Mouse (Mus musculus) stomach, embryonic 15.5 days (tissue): Measurements from ENCODE around the gene Pank3. TPM values are rescaled to one million over a fixed set of nuclear protein-coding genes. Genes with fewer than 3 reads are reported as not detected.
"Not testable (repeated sequence)": the region's sequence is repeated elsewhere in the genome, so short reads cannot be mapped to it uniquely, and the experiment has no call there.

Source experiments
- ATAC-seq: fragments of 200-750 bp; cut with Nextera tagmentation; 2 replicates; pipeline ENCODE4 v1.8.0; 2017; ENCODE audit warnings: low read depth, moderate number of reproducible peaks, moderate TSS enrichment; ENCODE audit not compliant: insufficient read depth, low FRiP score
- H3K27ac ChIP-seq: fragments of 300-500 bp; sonication (generic); 2 replicates; pipeline ENCODE4 v1.5.1; 2015; ENCODE audit warnings: mild to moderate bottlenecking, inconsistent platforms
- H3K27me3 ChIP-seq: fragments of 300-500 bp; sonication (generic); replicated peaks from 2 replicates; pipeline ENCODE4 v1.6.1; 2015; ENCODE audit warnings: inconsistent platforms
- H3K36me3 ChIP-seq: fragments of 300-500 bp; sonication (generic); 2 replicates; pipeline ENCODE4 v1.6.1; 2015; ENCODE audit warnings: inconsistent platforms
- H3K4me1 ChIP-seq: fragments of 300-500 bp; sonication (generic); 2 replicates; pipeline ENCODE4 v1.6.1; 2015; ENCODE audit warnings: inconsistent platforms
- H3K4me2 ChIP-seq: fragments of 300-500 bp; sonication (generic); 2 replicates; pipeline ENCODE4 v1.6.1; 2015; ENCODE audit warnings: mild to moderate bottlenecking, inconsistent platforms
- H3K4me3 ChIP-seq: fragments of 300-500 bp; sonication (generic); replicated peaks from 2 replicates; pipeline ENCODE4 v1.5.1; 2015; ENCODE audit warnings: inconsistent platforms
- H3K9ac ChIP-seq: fragments of 300-500 bp; sonication (generic); 2 replicates; pipeline ENCODE4 v1.6.1; 2015; ENCODE audit warnings: inconsistent platforms
- H3K9me3 ChIP-seq: fragments of 300-500 bp; sonication (generic); 2 replicates; pipeline ENCODE4 v1.6.1; 2016; ENCODE audit warnings: inconsistent platforms
- WGBS: fragments of 180-500 bp; shearing (Covaris S2); methylation state at CpG from one replicate; pipeline ENCODE4 v1.1.7; 2015; 5-methylcytosine and 5-hydroxymethylcytosine counted together
- polyA plus RNA-seq: library from polyadenylated mRNA; unstranded; fragments of >200 nt; fragmentation: Nextera tagmentation; extraction: Ambion mirVana; gene quantifications from 2 replicates; pipeline ENCODE4 v1.2.1, GENCODE M21; 2015

Pank3 gene
- polyA plus RNA-seq, 1 experiment from 2014 or later: 16.2 TPM

DNA sequence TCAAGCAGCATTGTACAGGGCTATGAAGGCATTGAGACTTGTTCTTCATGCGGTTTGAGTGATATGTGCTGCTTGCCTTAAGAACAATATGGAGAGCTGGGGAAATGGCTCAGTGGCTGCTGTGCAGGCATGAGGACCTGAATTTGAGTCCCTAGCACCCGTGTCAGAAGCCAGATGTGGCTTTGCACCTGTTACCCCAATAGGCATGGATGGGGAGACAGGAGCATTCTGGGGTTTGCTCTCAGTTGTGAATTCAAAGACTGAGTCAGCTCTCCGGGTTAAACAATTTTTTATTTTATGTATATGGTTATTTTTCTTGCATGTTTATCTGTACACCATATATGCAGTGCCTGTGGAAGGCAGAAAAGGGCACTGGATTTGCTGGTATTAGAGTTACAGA lies 13.2 kb downstream of the Pank3 start:
- Histone ChIP-seq H3K27ac (no peak overlapping the region), H3K9me3 (no peaks in the 10 kb centered on the region), H3K4me2 (no peak overlapping the region), H3K4me1 (no peaks in the 10 kb centered on the region), H3K4me3 (no peak overlapping the region), H3K27me3 (no peaks in the 10 kb centered on the region), H3K9ac (no peak overlapping the region), H3K36me3 (peaks cover 48% of the 10 kb centered on the region)
- 98% methylated on average over 3 of the region's 3 CpGs for WGBS
- no peak for ATAC-seq

DNA sequence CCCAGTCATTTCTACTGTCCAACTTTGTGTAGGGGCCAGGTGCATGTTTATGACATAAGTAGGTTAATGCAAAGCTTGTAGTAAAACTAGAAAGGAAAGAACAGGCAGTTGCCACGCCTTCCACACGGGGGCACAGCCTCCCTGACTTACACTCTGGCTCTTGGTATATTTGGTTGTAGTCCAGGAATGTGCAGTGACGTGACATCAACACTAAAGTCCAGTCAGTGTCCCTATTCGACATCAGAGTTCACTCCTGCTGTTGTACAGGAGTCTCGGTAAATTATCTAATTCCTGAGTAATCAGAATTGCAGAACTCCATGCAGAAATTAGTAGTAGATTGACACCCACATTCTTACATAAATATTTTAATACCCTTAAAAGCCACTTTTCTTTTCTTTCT lies 13.8 kb downstream of the Pank3 start:
- ATAC-seq: no peak
- no peak overlapping the region for H3K4me2 ChIP-seq
- WGBS: 89% methylated on average over 5 of the region's 5 CpGs

DNA sequence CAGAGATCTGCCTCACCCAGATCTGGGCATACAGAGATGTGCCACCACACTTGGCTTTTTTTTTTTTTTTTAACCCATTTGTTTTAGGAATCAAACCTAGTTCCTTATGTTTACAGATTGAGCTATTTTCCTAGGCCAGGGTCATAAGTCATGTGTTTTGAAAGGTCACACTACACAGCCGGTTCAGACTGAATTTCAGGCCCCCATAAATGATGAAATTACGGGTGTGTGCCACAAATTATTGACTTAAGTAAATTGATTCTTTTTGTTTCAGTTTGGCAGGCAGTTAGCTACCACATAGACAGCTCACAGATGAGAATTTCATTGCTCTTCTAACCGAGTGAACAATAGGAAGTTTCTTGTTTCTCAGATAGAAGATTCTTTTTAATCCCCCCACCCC lies 14.7 kb downstream of the Pank3 start:
- Histone ChIP-seq H3K4me3 (no peak overlapping the region), H3K9me3 (no peaks in the 10 kb centered on the region), H3K27ac (no peak overlapping the region), H3K9ac (no peak overlapping the region), H3K4me2 (no peak overlapping the region), H3K4me1 (no peaks in the 10 kb centered on the region), H3K36me3 (peaks cover 38% of the 10 kb centered on the region), H3K27me3 (no peaks in the 10 kb centered on the region)
- whole genome bisulfite sequencing: 77% methylated on average over 3 of the region's 3 CpGs
- no peak for ATAC-seq

More for the DNA sequence above, 13.8 kb downstream of the Pank3 start:
- Histone ChIP-seq H3K27ac (no peak overlapping the region), H3K36me3 (peaks cover 48% of the 10 kb centered on the region), H3K4me1 (no peaks in the 10 kb centered on the region), H3K27me3 (no peaks in the 10 kb centered on the region), H3K9me3 (no peaks in the 10 kb centered on the region), H3K4me3 (no peak overlapping the region), H3K9ac (no peak overlapping the region)

DNA sequence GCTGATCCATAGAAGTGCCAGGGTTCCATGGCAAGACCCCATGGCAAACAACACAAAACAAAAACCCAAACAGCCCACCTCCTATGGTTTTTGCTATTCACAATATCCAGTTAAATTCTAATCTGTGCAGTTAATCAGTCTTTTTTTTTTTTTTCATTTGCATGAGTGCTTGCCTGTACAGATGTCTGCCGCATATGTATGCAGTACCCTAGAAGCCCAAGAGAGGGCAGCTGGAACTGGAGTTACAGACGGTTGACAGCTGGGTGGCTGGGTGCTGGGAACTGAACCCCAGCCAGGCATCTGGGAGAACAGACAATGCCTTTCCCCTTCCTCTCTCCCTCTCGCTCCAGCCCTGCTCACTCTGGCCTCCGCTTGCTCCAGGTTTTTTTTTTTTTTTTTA lies 15.3 kb downstream of the Pank3 start:
- ATAC-seq: no peak
- Histone ChIP-seq H3K9me3 (no peaks in the 10 kb centered on the region), H3K4me3 (no peak overlapping the region), H3K9ac (no peak overlapping the region), H3K4me1 (no peaks in the 10 kb centered on the region), H3K36me3 (peaks cover 34% of the 10 kb centered on the region), H3K27ac (no peak overlapping the region), H3K4me2 (no peak overlapping the region), H3K27me3 (no peaks in the 10 kb centered on the region)
- 91% methylated on average over 4 of the region's 4 CpGs for WGBS

DNA sequence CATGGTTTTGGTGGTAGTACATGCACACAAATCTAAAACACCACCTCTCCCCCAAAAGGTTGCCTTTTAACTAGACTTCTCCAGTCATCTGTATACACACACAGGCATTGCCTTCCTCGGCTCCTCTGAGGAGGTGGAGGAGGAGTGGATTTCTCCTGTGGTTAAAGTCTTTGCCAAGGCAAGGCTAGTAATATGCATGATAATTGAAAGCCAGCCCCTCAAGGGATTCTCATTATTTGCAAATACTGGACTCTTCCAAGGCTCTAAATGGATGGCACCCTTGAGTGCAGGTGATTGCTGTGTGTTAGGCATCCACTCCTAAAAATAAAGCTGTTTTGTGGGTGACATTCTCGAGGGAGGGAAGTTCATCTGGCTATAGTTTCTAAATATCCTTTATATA lies 19.2 kb downstream of the Pank3 start:
- no peak for ATAC-seq
- H3K27ac ChIP-seq: no peak overlapping the region
- no peak overlapping the region for H3K9ac ChIP-seq
- H3K36me3 ChIP-seq: peaks cover 15% of the 10 kb centered on the region
- 81% methylated on average over 2 of the region's 2 CpGs for WGBS
- no peak overlapping the region for H3K4me2 ChIP-seq
- H3K9me3 ChIP-seq: no peaks in the 10 kb centered on the region
- H3K4me3 ChIP-seq: no peak overlapping the region
- H3K27me3 ChIP-seq: no peaks in the 10 kb centered on the region
- H3K4me1 ChIP-seq: no peaks in the 10 kb centered on the region

DNA sequence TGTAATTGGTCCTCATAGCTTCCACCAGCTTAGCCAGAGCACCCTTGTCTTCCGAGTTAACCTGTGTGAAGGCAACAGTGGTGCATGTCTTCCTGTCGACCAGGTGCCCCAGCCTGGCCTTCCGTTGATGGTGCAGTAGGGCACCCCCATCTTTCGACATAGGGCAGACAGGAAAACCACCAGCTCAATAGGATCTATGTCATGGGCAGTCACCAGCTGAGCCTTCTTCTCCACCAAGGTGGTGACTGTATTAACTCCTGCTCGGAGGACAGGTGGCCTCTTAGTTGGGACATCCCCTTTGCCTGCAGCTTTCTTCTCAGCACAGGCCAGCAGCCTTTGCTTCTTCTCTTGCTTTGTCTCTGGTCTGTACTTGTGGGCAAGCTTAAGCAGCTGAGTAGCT lies 23.5 kb downstream of the Pank3 start:
- H3K27me3 ChIP-seq: peaks cover 25% of the 10 kb centered on the region
- H3K4me3 ChIP-seq, H3K9ac ChIP-seq, H3K9me3 ChIP-seq, H3K27ac ChIP-seq, H3K36me3 ChIP-seq, H3K4me1 ChIP-seq, H3K4me2 ChIP-seq, ATAC-seq: not testable (repeated sequence)
- WGBS: 79% methylated on average over 5 of the region's 5 CpGs

DNA sequence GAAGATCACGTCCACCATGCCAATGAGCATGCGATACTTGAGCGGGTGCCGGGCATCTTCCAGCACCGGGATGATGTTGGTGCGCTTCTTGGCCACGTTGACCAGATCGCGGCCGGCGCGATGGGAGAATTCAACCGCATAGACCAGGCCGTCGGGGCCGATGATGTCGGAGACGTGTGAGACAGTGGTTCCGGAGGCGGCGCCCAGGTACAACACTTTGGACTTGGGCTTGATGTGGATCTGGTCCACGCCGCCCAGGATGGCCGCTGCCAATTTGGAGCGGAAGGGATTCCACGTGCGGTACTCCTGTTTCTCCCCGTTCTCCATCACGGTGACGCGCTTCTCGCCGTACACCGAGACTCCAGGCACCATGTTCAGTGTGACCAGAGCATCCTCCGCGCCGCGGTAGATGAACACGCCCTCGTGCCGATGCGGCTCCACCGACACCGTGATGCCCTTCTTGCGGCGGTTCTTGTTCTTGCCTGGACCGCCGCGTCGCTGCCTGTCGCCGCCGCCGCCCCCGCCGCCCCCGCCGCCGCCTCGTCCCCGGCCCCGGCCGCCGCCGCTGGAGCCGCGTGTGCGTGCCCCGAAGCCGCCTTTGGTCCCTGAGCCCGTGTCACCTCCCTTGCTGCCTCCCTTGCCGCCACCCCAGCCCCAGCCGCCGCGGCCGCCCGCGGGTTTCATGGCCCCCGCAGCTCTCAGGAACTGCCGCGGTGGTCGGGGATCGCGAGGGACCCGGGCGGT lies 28.6 kb downstream of the Pank3 start:
- no peak overlapping the region for H3K27ac ChIP-seq
- no peaks in the 10 kb centered on the region for H3K36me3 ChIP-seq
- H3K27me3 ChIP-seq: peaks cover 39% of the 10 kb centered on the region
- H3K9me3 ChIP-seq: no peaks in the 10 kb centered on the region
- no peak overlapping the region for H3K9ac ChIP-seq
- H3K4me1 ChIP-seq: peaks cover 9% of the 10 kb centered on the region
- H3K4me2 ChIP-seq: peak overlapping the region; percentile 56
- peak overlapping the region; percentile 32 for H3K4me3 ChIP-seq
- 5% methylated on average over 75 of the region's 86 CpGs for WGBS
- ATAC-seq: no peak

DNA sequence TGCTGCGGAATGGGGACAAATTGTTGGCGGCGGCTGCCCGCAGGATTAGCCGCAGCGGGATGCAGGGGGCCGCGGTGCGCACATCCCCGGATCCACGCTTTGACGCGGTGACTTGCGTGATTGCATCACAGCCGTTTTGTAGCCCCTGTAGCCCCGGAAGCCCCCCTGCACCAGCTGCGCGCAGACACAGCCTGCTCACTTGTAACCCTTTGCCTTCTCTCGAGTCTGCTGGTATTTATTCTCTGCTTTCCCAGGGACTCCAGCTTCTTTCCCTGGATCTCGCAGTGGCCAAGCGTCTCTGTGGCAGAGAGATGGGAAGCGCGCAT lies 29.2 kb downstream of the Pank3 start:
- ATAC-seq: no peak
- Histone ChIP-seq H3K4me2 (peak overlapping the region; percentile 56), H3K4me1 (peaks cover 9% of the 10 kb centered on the region), H3K27ac (no peak overlapping the region), H3K9ac (no peak overlapping the region), H3K27me3 (peaks cover 39% of the 10 kb centered on the region), H3K36me3 (no peaks in the 10 kb centered on the region), H3K9me3 (no peaks in the 10 kb centered on the region), H3K4me3 (peak overlapping the region; percentile 32)
- 5% methylated on average over 23 of the region's 23 CpGs for WGBS

DNA sequence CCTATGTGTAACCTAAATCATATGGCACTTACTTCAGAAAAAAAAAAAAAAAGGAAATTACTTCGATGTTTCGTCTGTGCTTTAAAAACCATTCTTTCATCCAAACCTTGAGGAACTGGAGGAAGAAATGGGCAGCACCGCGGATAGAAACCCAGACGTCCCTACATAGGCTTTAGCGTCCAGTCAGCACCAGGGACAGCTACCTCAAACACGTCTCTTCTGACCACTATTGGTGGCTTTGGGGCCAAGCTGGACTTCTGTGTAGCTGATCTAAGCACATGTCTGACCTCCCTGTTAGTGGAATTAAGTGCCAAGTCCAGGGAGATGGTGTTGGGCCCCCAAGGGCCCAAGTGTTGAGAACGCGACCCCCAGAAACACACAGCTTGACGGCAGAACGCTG lies 29.6 kb downstream of the Pank3 start, which contains the start of gene Fbll1:
Gene Fbll1 (minus strand): TSS at position 11 of the 400 bp plus-strand sequence.
- no peak for ATAC-seq
- H3K27me3 ChIP-seq: peaks cover 39% of the 10 kb centered on the region
- H3K4me2 ChIP-seq: peak within 1 kb of the TSS; percentile 56
- no peaks in the 10 kb centered on the region for H3K9me3 ChIP-seq
- H3K4me3 ChIP-seq: peak within 1 kb of the TSS; percentile 32
- H3K27ac ChIP-seq: no peak within 1 kb of the TSS
- no peak within 1 kb of the TSS for H3K9ac ChIP-seq
- peaks cover 9% of the 10 kb centered on the region for H3K4me1 ChIP-seq
- WGBS: 14% methylated on average over 11 of the region's 11 CpGs
- H3K36me3 ChIP-seq: no peaks in the 10 kb centered on the region

DNA sequence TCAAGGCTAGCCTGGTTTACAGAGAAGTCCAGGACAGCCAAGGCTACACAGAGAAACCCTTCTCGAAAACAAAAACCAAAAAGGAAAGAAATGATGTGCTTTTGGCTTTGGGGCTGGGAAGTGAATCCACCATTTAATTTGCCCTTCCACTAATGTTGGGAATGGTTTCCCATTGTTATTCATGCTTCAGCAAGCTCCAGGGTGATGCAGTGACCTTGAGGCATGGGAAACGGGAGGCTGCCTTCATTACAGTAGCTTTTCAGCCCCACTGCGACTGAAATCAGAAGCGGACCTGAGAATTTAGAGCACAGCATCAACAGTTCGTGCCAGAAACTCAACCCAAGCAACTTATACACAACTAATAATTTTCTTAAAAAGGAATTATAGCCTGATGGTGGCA lies 32.0 kb downstream of the Pank3 start:
- H3K4me3 ChIP-seq: no peak overlapping the region
- H3K27ac ChIP-seq: no peak overlapping the region
- no peak overlapping the region for H3K4me2 ChIP-seq
- no peak for ATAC-seq
- no peak overlapping the region for H3K9ac ChIP-seq
- no peaks in the 10 kb centered on the region for H3K9me3 ChIP-seq
- peaks cover 9% of the 10 kb centered on the region for H3K4me1 ChIP-seq
- H3K36me3 ChIP-seq: no peaks in the 10 kb centered on the region
- WGBS: 79% methylated on average over 5 of the region's 5 CpGs
- peaks cover 29% of the 10 kb centered on the region for H3K27me3 ChIP-seq

DNA sequence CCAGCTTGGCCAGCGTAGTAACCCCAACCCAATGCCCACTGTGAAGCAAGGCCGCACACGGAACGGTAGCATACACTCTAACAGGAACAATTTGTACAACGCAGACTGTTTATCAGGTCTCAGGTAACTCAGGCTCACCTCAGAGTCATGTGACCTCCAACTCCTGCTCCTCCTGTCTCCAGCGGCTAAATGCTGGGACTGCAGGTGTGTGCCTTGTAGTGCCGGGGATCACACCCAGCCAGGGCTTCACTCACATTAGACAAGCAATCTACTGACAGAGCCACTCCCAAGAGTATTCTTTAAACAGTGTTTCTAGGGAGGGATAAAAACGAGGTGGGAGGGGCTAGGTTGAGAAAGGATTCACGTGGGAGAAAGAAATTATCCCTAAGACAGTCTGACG lies 42.2 kb downstream of the Pank3 start:
- peaks cover 63% of the 10 kb centered on the region for H3K36me3 ChIP-seq

DNA sequence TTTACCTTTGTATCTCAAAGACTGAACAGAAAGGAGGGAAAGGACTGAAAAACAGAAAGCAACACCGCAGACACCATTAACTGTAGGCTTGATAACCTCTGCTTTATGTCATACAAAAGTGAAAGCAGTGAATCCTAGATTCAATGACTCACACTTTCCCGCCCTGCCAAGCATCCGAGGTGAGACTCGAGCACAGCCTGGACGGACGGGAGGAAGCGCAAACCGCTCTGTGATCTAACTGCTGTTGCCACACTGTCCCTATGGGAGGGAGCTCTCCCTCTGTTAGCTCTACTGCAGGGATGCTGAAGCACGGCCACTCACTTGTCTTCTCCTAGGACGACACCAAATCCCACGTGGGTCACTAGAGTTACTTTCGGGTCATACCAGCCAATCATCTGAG lies 47.0 kb downstream of the Pank3 start:
- Histone ChIP-seq H3K36me3 (peaks cover 60% of the 10 kb centered on the region), H3K4me2 (no peak overlapping the region), H3K9me3 (no peaks in the 10 kb centered on the region), H3K27ac (no peak overlapping the region), H3K9ac (no peak overlapping the region), H3K4me3 (no peak overlapping the region), H3K27me3 (no peaks in the 10 kb centered on the region), H3K4me1 (no peaks in the 10 kb centered on the region)
- 89% methylated on average over 12 of the region's 12 CpGs for WGBS
- no peak for ATAC-seq

More for the DNA sequence above, 42.2 kb downstream of the Pank3 start:
- Histone ChIP-seq H3K4me2 (no peak overlapping the region), H3K9ac (no peak overlapping the region), H3K27me3 (no peaks in the 10 kb centered on the region), H3K4me3 (no peak overlapping the region), H3K4me1 (no peaks in the 10 kb centered on the region), H3K9me3 (no peaks in the 10 kb centered on the region), H3K27ac (no peak overlapping the region)
- ATAC-seq: no peak
- WGBS: 79% methylated on average over 10 of the region's 10 CpGs

DNA sequence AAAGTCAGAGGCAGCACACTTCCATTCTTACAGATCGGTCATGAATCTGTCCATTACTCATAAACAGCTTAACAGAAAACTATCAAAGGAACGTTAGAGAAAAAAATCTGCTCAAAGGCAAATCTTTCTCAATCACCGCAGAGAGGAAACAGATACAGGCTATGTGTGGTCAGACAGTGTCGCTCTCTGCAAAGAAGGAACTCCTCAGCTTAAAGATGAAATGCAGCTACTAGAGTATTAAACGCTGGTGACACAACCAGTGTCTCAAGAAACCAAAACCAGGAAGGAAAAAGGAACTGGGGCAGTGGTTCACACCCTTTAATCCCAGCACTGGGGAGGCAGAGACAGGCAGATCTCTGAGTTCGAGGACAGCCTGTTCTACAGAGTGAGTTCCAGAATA lies 58.4 kb downstream of the Pank3 start:
- no peaks in the 10 kb centered on the region for H3K9me3 ChIP-seq
- no peak overlapping the region for H3K4me3 ChIP-seq
- peaks cover under 1% of the 10 kb centered on the region; the same call in 1 of the 2 replicates for H3K4me1 ChIP-seq
- H3K4me2 ChIP-seq: no peak overlapping the region
- H3K27me3 ChIP-seq: no peaks in the 10 kb centered on the region
- no peak for ATAC-seq
- WGBS: 88% methylated on average over 6 of the region's 6 CpGs
- no peak overlapping the region for H3K9ac ChIP-seq
- no peak overlapping the region for H3K27ac ChIP-seq
- peaks cover 47% of the 10 kb centered on the region for H3K36me3 ChIP-seq
